ENCODE assay signal across 11 mouse cellular contexts in the genomic region with DNA sequence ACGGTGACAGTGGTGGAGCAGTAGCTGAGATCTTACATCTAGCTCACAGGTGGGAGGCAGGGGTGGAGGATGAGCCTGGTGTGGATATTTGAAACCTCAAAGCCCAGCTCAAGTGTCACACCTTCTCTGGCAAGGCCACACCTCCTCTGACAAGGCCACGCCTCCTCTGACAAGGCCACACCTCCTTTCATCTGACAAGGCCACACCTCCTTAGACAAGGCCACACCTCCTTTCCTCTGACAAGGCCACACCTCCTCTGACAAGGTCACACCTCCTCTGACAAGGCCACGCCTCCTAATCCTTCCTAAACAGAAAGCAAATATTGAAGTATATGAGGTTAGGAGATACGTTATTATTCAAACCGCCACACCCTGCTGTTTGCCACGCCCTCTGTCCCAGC.
"Had no signal": no experiment of that assay in that cellular context is flagged by ENCODE, and none has a peak within 500 bp of the region (broad histone marks: within the 10 kb centered on the region; RNA-seq: fewer than 3 reads in every experiment).

No protein-coding gene starts in this region.

- H3K36me3 ChIP-seq: limb, embryonic 13.5 days; midbrain, embryonic 12.5 days; stomach, embryonic 15.5 days had no signal

- H3K27ac ChIP-seq: limb, embryonic 13.5 days; liver, embryonic 14.5 days; midbrain, embryonic 12.5 days; stomach, embryonic 15.5 days had no signal

- H3K27me3 ChIP-seq: midbrain, embryonic 12.5 days had no signal

- DNase-seq: kidney, adult 8-10 months; kidney, postnatal 25 days; left cerebral cortex, postnatal 4 days; lung, adult 18-20 months; right cerebral cortex, postnatal 14 days; thymus, adult 18-20 months; thymus, postnatal 14 days had no signal

- H3K4me1 ChIP-seq: limb, embryonic 13.5 days; stomach, embryonic 15.5 days had no signal

- H3K4me2 ChIP-seq: limb, embryonic 13.5 days; midbrain, embryonic 12.5 days; stomach, embryonic 15.5 days had no signal

- H3K9ac ChIP-seq: limb, embryonic 13.5 days; liver, embryonic 14.5 days; midbrain, embryonic 12.5 days; stomach, embryonic 15.5 days had no signal

- H3K9me3 ChIP-seq: midbrain, embryonic 12.5 days; stomach, embryonic 15.5 days had no signal

- H3K4me3 ChIP-seq: limb, embryonic 13.5 days; midbrain, embryonic 12.5 days; stomach, embryonic 15.5 days had no signal
